11 mouse cellular contexts compared by ENCODE assay signal in the genomic region with DNA sequence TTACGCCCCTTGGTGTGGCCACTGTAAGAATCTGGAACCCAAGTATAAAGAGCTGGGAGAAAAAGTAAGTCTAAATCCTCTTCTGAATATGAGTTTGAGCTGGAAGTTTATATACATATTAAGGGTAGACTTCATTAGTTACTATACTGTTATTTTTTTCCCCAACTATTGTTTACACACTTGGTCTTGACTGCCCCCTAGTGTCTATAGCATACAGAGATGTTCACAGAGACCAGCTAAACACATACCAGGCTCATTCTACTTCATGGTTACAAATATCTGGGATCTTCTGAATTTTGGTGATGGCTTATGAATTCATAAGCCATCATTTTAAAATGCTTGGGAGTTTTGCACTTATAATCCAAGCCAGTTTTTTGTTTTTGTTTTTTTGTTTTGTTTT. TPM values are rescaled to one million over a fixed set of nuclear protein-coding genes. Genes with fewer than 3 reads are reported as not detected.
DNase-seq lines count a peak whose midpoint lies in the region; ATAC-seq and TF ChIP-seq lines count a peak whose summit lies in the region.
"Had no signal": no experiment of that assay in that cellular context is flagged by ENCODE, and none has a peak within 500 bp of the region (broad histone marks: within the 10 kb centered on the region; RNA-seq: fewer than 3 reads in every experiment).

No protein-coding gene starts in this region.

- no peaks in the 10 kb centered on the region for H3K9me3 ChIP-seq in intestine, postnatal 0 days (ENCODE audit: control insufficient read depth)
- no peaks in the 10 kb centered on the region for H3K9me3 ChIP-seq in intestine, embryonic 16.5 days (ENCODE audit: control insufficient read depth, low read length)

- H3K4me2 ChIP-seq in intestine, postnatal 0 days (replicated peaks; ENCODE audit: low read depth), result no peak overlapping the region
- H3K4me2 ChIP-seq in intestine, embryonic 16.5 days (ENCODE audit: low read depth, low read length), result no peak overlapping the region

- H3K27ac ChIP-seq in intestine, postnatal 0 days (ENCODE audit: low read depth, low read length), result no peak overlapping the region
- no peak overlapping the region for H3K27ac ChIP-seq in intestine, embryonic 16.5 days (ENCODE audit: low read length)
- H3K27ac ChIP-seq: macrophage had no signal

- H3K27me3 ChIP-seq in intestine, postnatal 0 days (replicated peaks; ENCODE audit: control insufficient read depth, insufficient read depth, low read length), result no peaks in the 10 kb centered on the region
- H3K27me3 ChIP-seq in intestine, embryonic 16.5 days (replicated peaks; ENCODE audit: control insufficient read depth, insufficient read depth, low read length), result no peaks in the 10 kb centered on the region

- TF ChIP-seq CTCF in intestine, postnatal 0 days (IDR thresholded peaks at IDR 0.05; ENCODE audit: low read depth), result peak; percentile 70

- no peak overlapping the region for H3K9ac ChIP-seq in intestine, postnatal 0 days (ENCODE audit: low read depth, low read length)
- H3K9ac ChIP-seq in intestine, embryonic 16.5 days (ENCODE audit: low read depth, low read length), result no peak overlapping the region

- ATAC-seq in intestine, postnatal 0 days, result no peak
- no peak for ATAC-seq in intestine, embryonic 16.5 days
- ATAC-seq in inflammation-experienced regulatory T-cells, adult 6 months, result peak; percentile 63

- 80% methylated on average over 1 of the region's 1 CpGs for WGBS in intestine, postnatal 0 days
- 100% methylated on average over 1 of the region's 1 CpGs for WGBS in intestine, embryonic 16.5 days

- H3K36me3 ChIP-seq in intestine, postnatal 0 days (ENCODE audit: control insufficient read depth, insufficient read depth), result peaks cover 89% of the 10 kb centered on the region
- peaks cover 36% of the 10 kb centered on the region for H3K36me3 ChIP-seq in intestine, embryonic 16.5 days (ENCODE audit: control insufficient read depth, insufficient read depth, low read length)

- no peak overlapping the region for H3K4me3 ChIP-seq in intestine, postnatal 0 days (ENCODE audit: low read depth, low read length)
- H3K4me3 ChIP-seq in intestine, embryonic 16.5 days (ENCODE audit: low read length), result no peak overlapping the region

- H3K4me1 ChIP-seq in intestine, postnatal 0 days (replicated peaks; ENCODE audit: control insufficient read depth, insufficient read depth, low read length), result no peaks in the 10 kb centered on the region
- no peaks in the 10 kb centered on the region for H3K4me1 ChIP-seq in intestine, embryonic 16.5 days (ENCODE audit: control insufficient read depth, insufficient read depth, low read length)

- DNase-seq in B cell, adult 2 months, result peak; percentile 29 to 44
- DNase-seq in NIH3T3 (ENCODE audit: low read depth), result peak; percentile 76
- no peak for DNase-seq in right cerebral cortex, postnatal 4 days
- no peak for DNase-seq in kidney, adult 8-10 months
- no peak for DNase-seq in layer of hippocampus, postnatal 10 days (ENCODE audit: low spot score in 2 of 2)
- DNase-seq: cerebellum, adult 9-10 months had no signal

RNA-seq across cellular contexts. Expression of a gene that starts 9.2 kb away (rescaled TPM):
- polyA plus RNA-seq in intestine, postnatal 0 days (2015; fragmentation: Nextera tagmentation; extraction: Ambion mirVana), result 1.9 and 2.6 TPM in 2 replicates
- 6.7 and 7.9 TPM in 2 replicates for polyA plus RNA-seq in intestine, embryonic 16.5 days (2015; fragmentation: Nextera tagmentation; extraction: Ambion mirVana)
- 1 to 10 TPM in 1 of 3 experiments, under 1 TPM in 2; 0.63 to 1.8 (median 0.65) TPM for polyA plus RNA-seq in inflammation-experienced regulatory T-cells, adult 6 months (2017; shearing (Covaris generic))
- total RNA-seq in layer of hippocampus, postnatal 10 days (2021), result not detected
- total RNA-seq: layer of hippocampus, adult 8-10 months had no signal

RNA-seq across cellular contexts. Expression of a gene that starts 14.1 kb away (rescaled TPM):
- 608 and 648 TPM in 2 replicates for polyA plus RNA-seq in intestine, postnatal 0 days (2015; fragmentation: Nextera tagmentation; extraction: Ambion mirVana)
- 456 and 469 TPM in 2 replicates for polyA plus RNA-seq in intestine, embryonic 16.5 days (2015; fragmentation: Nextera tagmentation; extraction: Ambion mirVana)
- polyA plus RNA-seq in inflammation-experienced regulatory T-cells, adult 6 months (2017; shearing (Covaris generic)), result 1,000 to 10,000 TPM in 1 of 3 experiments, 100 to 1,000 TPM in 2; 695 to 1,210 (median 882) TPM
- 100 to 1,000 TPM; 158 to 189 TPM for total RNA-seq in layer of hippocampus, postnatal 10 days (2021)

RNA-seq across cellular contexts. Expression of a gene that starts 18.2 kb away (rescaled TPM):
- polyA plus RNA-seq in intestine, postnatal 0 days (2015; fragmentation: Nextera tagmentation; extraction: Ambion mirVana), result 61.6 and 65.1 TPM in 2 replicates
- polyA plus RNA-seq in intestine, embryonic 16.5 days (2015; fragmentation: Nextera tagmentation; extraction: Ambion mirVana), result 88.3 and 89.9 TPM in 2 replicates
- 100 to 1,000 TPM; 130 to 261 (median 152) TPM for polyA plus RNA-seq in inflammation-experienced regulatory T-cells, adult 6 months (2017; shearing (Covaris generic))
- total RNA-seq in layer of hippocampus, postnatal 10 days (2021), result 10 to 100 TPM; 37.3 to 38.4 TPM

RNA-seq across cellular contexts. Expression of a gene that starts 21.3 kb away (rescaled TPM):
- 1.3 and 1.6 TPM in 2 replicates for polyA plus RNA-seq in intestine, postnatal 0 days (2015; fragmentation: Nextera tagmentation; extraction: Ambion mirVana)
- 1.1 and 1.5 TPM in 2 replicates for polyA plus RNA-seq in intestine, embryonic 16.5 days (2015; fragmentation: Nextera tagmentation; extraction: Ambion mirVana)
- polyA plus RNA-seq in inflammation-experienced regulatory T-cells, adult 6 months (2017; shearing (Covaris generic)), result 1 to 10 TPM; 2.4 to 6.2 (median 3.1) TPM
- 1 to 10 TPM; 3.8 to 4.2 TPM for total RNA-seq in layer of hippocampus, postnatal 10 days (2021)

RNA-seq across cellular contexts. Expression of a gene that starts 21.3 kb away (rescaled TPM):
- polyA plus RNA-seq in intestine, postnatal 0 days (2015; fragmentation: Nextera tagmentation; extraction: Ambion mirVana), result 325 and 353 TPM in 2 replicates
- polyA plus RNA-seq in intestine, embryonic 16.5 days (2015; fragmentation: Nextera tagmentation; extraction: Ambion mirVana), result 889 and 911 TPM in 2 replicates
- polyA plus RNA-seq in inflammation-experienced regulatory T-cells, adult 6 months (2017; shearing (Covaris generic)), result 1,000 to 10,000 TPM in 2 of 3 experiments, 100 to 1,000 TPM in 1; 491 to 1,229 (median 1,150) TPM
- total RNA-seq in layer of hippocampus, postnatal 10 days (2021), result 100 to 1,000 TPM; 196 to 200 TPM

Comparison
In these comparisons a context has a peak if more than half of its experiments do, and no peak if none do; other contexts are left out.
1. DNase-seq: peak in B cell, adult 2 months (2 of 2) and NIH3T3 (single experiment); none in right cerebral cortex, postnatal 4 days (single experiment), kidney, adult 8-10 months (0 of 2) and layer of hippocampus, postnatal 10 days (0 of 2).